Mouse (Mus musculus) kidney, embryonic 15.5 days (tissue): Measurements from ENCODE around the gene Igsf11. TPM values are rescaled to one million over a fixed set of nuclear protein-coding genes. Genes with fewer than 3 reads are reported as not detected.

Source experiments
- ATAC-seq: fragments of 200-750 bp; cut with Nextera tagmentation; replicated peaks from 2 replicates; pipeline ENCODE4 v1.8.0; 2017; ENCODE audit warnings: moderate TSS enrichment; ENCODE audit not compliant: low FRiP score
- H3K27ac ChIP-seq: fragments of 300-500 bp; sonication (generic); 2 replicates; pipeline ENCODE4 v1.5.1; 2015; ENCODE audit warnings: mild to moderate bottlenecking, inconsistent platforms
- H3K27me3 ChIP-seq: fragments of 300-500 bp; sonication (generic); 2 replicates; pipeline ENCODE4 v1.6.1; 2015; ENCODE audit warnings: inconsistent platforms
- H3K36me3 ChIP-seq: fragments of 300-500 bp; sonication (generic); 2 replicates; pipeline ENCODE4 v1.6.1; 2015; ENCODE audit warnings: inconsistent platforms
- H3K4me1 ChIP-seq: fragments of 300-500 bp; sonication (generic); 2 replicates; pipeline ENCODE4 v1.6.1; 2015; ENCODE audit warnings: inconsistent platforms
- H3K4me2 ChIP-seq: fragments of 300-500 bp; sonication (generic); 2 replicates; pipeline ENCODE4 v1.6.1; 2015; ENCODE audit warnings: moderate library complexity, mild to moderate bottlenecking, inconsistent platforms
- H3K4me3 ChIP-seq: fragments of 300-500 bp; sonication (generic); replicated peaks from 2 replicates; pipeline ENCODE4 v1.5.1; 2015; ENCODE audit warnings: mild to moderate bottlenecking, inconsistent platforms
- H3K9ac ChIP-seq: fragments of 300-500 bp; sonication (generic); 2 replicates; pipeline ENCODE4 v1.6.1; 2015; ENCODE audit warnings: mild to moderate bottlenecking, inconsistent platforms
- H3K9me3 ChIP-seq: fragments of 300-500 bp; sonication (generic); replicated peaks from 2 replicates; pipeline ENCODE4 v1.6.1; 2016; ENCODE audit warnings: inconsistent platforms
- WGBS: fragments of 180-500 bp; shearing (Covaris S2); methylation state at CpG from one replicate; pipeline ENCODE4 v1.1.7; 2015; ENCODE audit warnings: mixed read lengths; 5-methylcytosine and 5-hydroxymethylcytosine counted together
- polyA plus RNA-seq: library from polyadenylated mRNA; unstranded; fragments of >200 nt; fragmentation: Nextera tagmentation; extraction: Ambion mirVana; gene quantifications from 2 replicates; pipeline ENCODE4 v1.2.1, GENCODE M21; 2015

The Igsf11 gene
- polyA plus RNA-seq, 1 experiment from 2014 or later = 2.1 TPM

- H3K4me2 ChIP-seq = no peak overlapping the region
- H3K4me3 ChIP-seq = no peak overlapping the region
- 52% methylated on average over 2 of the region's 2 CpGs for WGBS
- 0 out of 2 replicates have a peak, but pooled peaks cover 2% of the 10 kb centered on the region for H3K27me3 ChIP-seq
- peaks cover 9% of the 10 kb centered on the region for H3K4me1 ChIP-seq
- H3K9ac ChIP-seq = no peak overlapping the region
- ATAC-seq = peak; percentile 52; the same call in 1 of the 2 replicates
- H3K27ac ChIP-seq = no peak overlapping the region
- H3K9me3 ChIP-seq = no peaks in the 10 kb centered on the region
- H3K36me3 ChIP-seq = no peaks in the 10 kb centered on the region
These were observed 93.9 kb downstream of the Igsf11 start for GRCm38 (mm10) chr16:38986410-38986809.

DNA sequence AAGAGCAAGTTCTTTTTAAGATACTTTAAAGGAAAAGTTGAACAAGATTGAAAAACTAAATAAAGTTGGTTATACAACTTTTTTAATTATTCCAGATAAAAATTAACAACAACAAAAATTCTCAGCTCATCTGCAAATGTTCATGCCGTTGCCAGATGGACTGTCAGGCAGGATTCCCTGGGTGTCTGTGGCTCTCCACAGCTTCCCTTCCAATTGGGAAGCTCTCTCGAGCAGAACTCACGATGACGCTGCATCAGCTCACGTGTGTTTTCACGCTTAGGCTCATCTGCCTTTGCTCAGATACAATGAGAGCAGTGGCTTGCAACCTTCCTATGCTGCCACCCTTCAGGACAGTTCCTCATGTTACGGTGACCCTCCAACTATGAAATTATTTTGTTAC, 101.2 kb downstream of the Igsf11 start:
- no peaks in the 10 kb centered on the region for H3K9me3 ChIP-seq
- no peaks in the 10 kb centered on the region for H3K4me1 ChIP-seq
- H3K27me3 ChIP-seq = no peaks in the 10 kb centered on the region
- no peak for ATAC-seq
- no peak overlapping the region for H3K9ac ChIP-seq
- H3K4me3 ChIP-seq = no peak overlapping the region
- no peaks in the 10 kb centered on the region for H3K36me3 ChIP-seq
- 87% methylated on average over 7 of the region's 7 CpGs for WGBS
- no peak overlapping the region for H3K27ac ChIP-seq
- H3K4me2 ChIP-seq = no peak overlapping the region

- no peak for ATAC-seq
- no peaks in the 10 kb centered on the region for H3K27me3 ChIP-seq
- no peaks in the 10 kb centered on the region for H3K36me3 ChIP-seq
- H3K4me3 ChIP-seq = no peak overlapping the region
- no peaks in the 10 kb centered on the region for H3K9me3 ChIP-seq
- WGBS = 71% methylated on average over 6 of the region's 6 CpGs
- H3K4me2 ChIP-seq = no peak overlapping the region
- H3K27ac ChIP-seq = no peak overlapping the region
- H3K4me1 ChIP-seq = no peaks in the 10 kb centered on the region
- no peak overlapping the region for H3K9ac ChIP-seq
These were observed 106.2 kb downstream of the Igsf11 start for GRCm38 (mm10) chr16:38998496-38999258.

DNA sequence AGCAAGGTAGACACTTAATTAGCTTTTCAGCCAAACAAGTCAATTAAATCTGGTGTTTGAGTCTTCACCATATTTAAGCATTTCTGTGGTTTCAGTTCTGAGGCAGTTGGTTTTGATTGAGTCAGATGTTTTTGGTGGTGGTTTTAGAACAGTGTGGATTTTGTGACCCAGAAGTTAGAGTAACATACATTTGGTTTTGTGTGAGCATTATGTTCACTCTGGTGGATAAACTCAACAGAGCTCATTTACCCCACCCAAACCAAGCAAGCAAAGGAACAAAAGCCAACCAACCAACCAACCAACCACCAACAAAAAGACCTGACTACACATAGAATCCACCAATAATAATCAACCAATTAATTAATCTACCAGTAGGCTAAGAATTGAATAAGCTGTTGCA, 106.8 kb downstream of the Igsf11 start:
- no peak overlapping the region for H3K9ac ChIP-seq
- no peak overlapping the region for H3K4me2 ChIP-seq
- no peaks in the 10 kb centered on the region for H3K36me3 ChIP-seq
- H3K27me3 ChIP-seq = no peaks in the 10 kb centered on the region
- no peaks in the 10 kb centered on the region for H3K4me1 ChIP-seq
- H3K27ac ChIP-seq = no peak overlapping the region
- no peaks in the 10 kb centered on the region for H3K9me3 ChIP-seq
- ATAC-seq = no peak
- no peak overlapping the region for H3K4me3 ChIP-seq

DNA sequence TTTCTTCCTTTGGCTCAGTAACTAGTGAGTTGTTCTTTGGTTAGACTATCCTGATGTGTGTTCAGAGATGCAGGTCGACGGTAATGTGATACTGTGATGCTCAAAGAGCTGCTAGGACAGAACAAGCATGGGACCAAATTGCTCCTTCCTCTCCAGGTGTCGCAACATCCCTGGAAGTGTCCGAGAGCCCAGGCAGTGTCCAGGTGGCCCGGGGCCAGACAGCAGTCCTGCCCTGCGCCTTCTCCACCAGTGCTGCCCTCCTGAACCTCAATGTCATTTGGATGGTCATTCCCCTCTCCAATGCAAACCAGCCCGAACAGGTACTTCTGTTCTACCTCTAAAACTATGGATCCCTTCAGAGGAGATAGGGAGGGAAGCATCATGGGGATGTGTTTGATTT, 114.5 kb downstream of the Igsf11 start:
- Histone ChIP-seq H3K4me3 (no peak overlapping the region), H3K4me1 (no peaks in the 10 kb centered on the region), H3K36me3 (no peaks in the 10 kb centered on the region), H3K27me3 (no peaks in the 10 kb centered on the region), H3K27ac (no peak overlapping the region), H3K9ac (no peak overlapping the region), H3K4me2 (no peak overlapping the region), H3K9me3 (no peaks in the 10 kb centered on the region)
- 81% methylated on average over 7 of the region's 7 CpGs for WGBS
- no peak for ATAC-seq

- no peaks in the 10 kb centered on the region for H3K27me3 ChIP-seq
- no peaks in the 10 kb centered on the region for H3K36me3 ChIP-seq
- H3K4me1 ChIP-seq = no peaks in the 10 kb centered on the region
- no peak overlapping the region for H3K4me3 ChIP-seq
- no peak for ATAC-seq
- no peak overlapping the region for H3K4me2 ChIP-seq
- H3K9ac ChIP-seq = no peak overlapping the region
- WGBS = 77% methylated on average over 2 of the region's 2 CpGs
- H3K27ac ChIP-seq = no peak overlapping the region
- 0 out of 2 replicates have a peak, but pooled peaks cover 2% of the 10 kb centered on the region for H3K9me3 ChIP-seq
These were observed 127.0 kb downstream of the Igsf11 start for GRCm38 (mm10) chr16:39019449-39019848.

- Histone ChIP-seq H3K9ac (no peak overlapping the region), H3K27me3 (no peaks in the 10 kb centered on the region), H3K4me2 (no peak overlapping the region), H3K9me3 (no peaks in the 10 kb centered on the region), H3K27ac (no peak overlapping the region), H3K4me3 (no peak overlapping the region), H3K36me3 (no peaks in the 10 kb centered on the region), H3K4me1 (no peaks in the 10 kb centered on the region)
- ATAC-seq = no peak
- 77% methylated on average over 8 of the region's 8 CpGs for WGBS
These were observed 133.7 kb downstream of the Igsf11 start for GRCm38 (mm10) chr16:39025989-39026736.

DNA sequence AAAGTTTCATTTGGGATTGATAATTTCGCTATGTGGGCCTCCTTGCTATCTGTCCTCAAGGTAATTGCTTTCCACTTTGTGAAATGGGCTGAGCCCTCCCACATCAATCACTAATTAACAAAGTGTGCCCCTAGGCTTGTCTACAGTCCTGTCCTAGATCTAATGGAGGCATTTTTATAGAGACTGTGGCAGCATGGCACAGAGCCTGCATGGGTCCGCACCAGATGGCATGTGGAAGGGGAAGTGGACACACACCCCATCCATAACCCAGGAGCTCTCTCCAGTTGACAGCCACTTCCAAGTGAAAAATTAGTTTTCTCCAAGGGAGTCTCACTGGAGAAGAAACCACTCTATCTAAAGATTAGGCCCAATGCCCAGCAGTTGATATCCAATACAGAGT, 138.9 kb downstream of the Igsf11 start:
- Histone ChIP-seq H3K9ac (no peak overlapping the region), H3K27me3 (no peaks in the 10 kb centered on the region), H3K4me2 (no peak overlapping the region), H3K4me1 (no peaks in the 10 kb centered on the region), H3K9me3 (no peaks in the 10 kb centered on the region), H3K4me3 (no peak overlapping the region), H3K36me3 (no peaks in the 10 kb centered on the region), H3K27ac (no peak overlapping the region)
- 83% methylated on average over 2 of the region's 2 CpGs for WGBS
- no peak for ATAC-seq

DNA sequence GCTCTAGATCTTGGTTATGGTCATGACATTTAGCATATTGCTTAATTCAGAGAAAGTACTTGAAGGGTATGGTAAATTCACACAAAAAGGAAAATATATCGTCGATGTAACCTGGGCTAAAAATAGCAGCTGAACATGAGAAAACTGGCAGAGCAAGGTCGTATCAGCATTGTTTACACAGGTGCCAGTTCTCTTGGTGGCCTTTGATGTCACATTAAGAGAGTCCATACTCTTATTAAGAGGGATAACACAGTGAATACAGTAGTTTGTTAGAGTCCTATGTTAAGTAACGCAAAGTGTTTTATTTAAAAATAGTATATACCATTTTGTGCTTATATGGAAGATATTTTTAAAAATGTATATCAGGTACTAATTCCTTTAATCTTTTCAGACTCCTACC, 144.8 kb downstream of the Igsf11 start:
- H3K27me3 ChIP-seq = no peaks in the 10 kb centered on the region
- no peak overlapping the region for H3K27ac ChIP-seq
- H3K4me1 ChIP-seq = no peaks in the 10 kb centered on the region
- ATAC-seq = no peak
- H3K4me3 ChIP-seq = no peak overlapping the region
- H3K4me2 ChIP-seq = no peak overlapping the region
- no peaks in the 10 kb centered on the region for H3K9me3 ChIP-seq
- no peak overlapping the region for H3K9ac ChIP-seq
- 46% methylated on average over 4 of the region's 4 CpGs for WGBS
- no peaks in the 10 kb centered on the region for H3K36me3 ChIP-seq

- Histone ChIP-seq H3K4me2 (no peak overlapping the region), H3K4me3 (no peak overlapping the region), H3K9me3 (no peaks in the 10 kb centered on the region), H3K36me3 (no peaks in the 10 kb centered on the region), H3K9ac (no peak overlapping the region), H3K4me1 (no peaks in the 10 kb centered on the region), H3K27ac (no peak overlapping the region), H3K27me3 (peaks cover 5% of the 10 kb centered on the region; the same call in 1 of the 2 replicates)
- WGBS = 55% methylated on average over 5 of the region's 5 CpGs
- no peak for ATAC-seq
These were observed 151.9 kb downstream of the Igsf11 start for GRCm38 (mm10) chr16:39044381-39044780.

DNA sequence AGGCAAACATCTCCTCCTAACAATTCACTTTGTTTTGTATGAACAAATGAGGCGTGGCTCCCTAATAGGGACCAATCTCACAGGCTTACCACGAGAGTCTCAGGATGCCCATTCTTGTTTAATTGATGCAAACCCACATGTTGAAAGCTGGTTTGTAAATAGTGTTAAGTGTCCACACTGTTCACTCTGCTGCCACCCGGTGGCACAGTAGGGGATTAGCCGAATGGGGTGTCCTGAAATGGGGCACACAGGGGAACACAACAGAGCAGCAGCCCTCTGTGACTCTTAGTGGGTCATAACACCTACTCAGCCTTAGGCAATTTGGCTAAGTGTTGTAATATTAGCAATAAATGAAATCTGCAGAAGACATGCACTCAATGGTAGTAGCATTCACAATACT, 156.4 kb downstream of the Igsf11 start:
- Histone ChIP-seq H3K4me3 (no peak overlapping the region), H3K9ac (no peak overlapping the region), H3K27me3 (peaks cover 19% of the 10 kb centered on the region), H3K36me3 (no peaks in the 10 kb centered on the region), H3K4me1 (no peaks in the 10 kb centered on the region), H3K27ac (no peak overlapping the region), H3K4me2 (no peak overlapping the region), H3K9me3 (no peaks in the 10 kb centered on the region)
- 8% methylated on average over 4 of the region's 4 CpGs for WGBS
- peak; percentile 75; the same call in 1 of the 2 replicates for ATAC-seq

DNA sequence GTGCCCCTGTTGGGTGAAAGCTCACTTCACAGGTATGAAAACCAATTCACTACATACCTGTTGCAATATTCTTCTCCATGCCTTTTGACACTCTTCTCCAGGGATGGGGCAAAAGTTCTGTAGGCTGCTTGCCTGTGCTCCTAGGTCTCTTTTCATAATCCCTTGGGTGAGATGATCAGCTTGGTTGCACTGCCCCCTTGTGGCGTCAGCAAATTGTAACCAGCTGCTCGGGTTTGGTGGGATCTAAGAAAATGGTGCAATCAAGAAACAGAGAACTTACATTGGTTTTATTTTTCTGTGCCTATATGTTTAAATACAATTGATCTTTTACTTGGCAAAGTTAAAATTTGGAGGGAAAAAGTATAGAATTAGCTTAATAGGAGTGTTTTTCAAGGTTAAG, 160.5 kb downstream of the Igsf11 start:
- peaks cover 27% of the 10 kb centered on the region for H3K27me3 ChIP-seq
- H3K27ac ChIP-seq = no peak overlapping the region
- 0% methylated on average over 2 of the region's 2 CpGs for WGBS
- H3K9me3 ChIP-seq = no peaks in the 10 kb centered on the region
- H3K4me2 ChIP-seq = no peak overlapping the region
- H3K36me3 ChIP-seq = no peaks in the 10 kb centered on the region
- no peak for ATAC-seq
- H3K4me1 ChIP-seq = peaks cover 5% of the 10 kb centered on the region; the same call in 1 of the 2 replicates
- no peak overlapping the region for H3K4me3 ChIP-seq
- H3K9ac ChIP-seq = no peak overlapping the region
